Mouse (Mus musculus) cerebellum, postnatal 10 days (tissue): Measurements from ENCODE around the gene Ntn5.

Experiments used
- DNase-seq, 2 experiments: peaks; one replicate each; pipeline ENCODE4 v3.0.0; 2021; ENCODE audit warnings: mixed read lengths in 2 of 2

Ntn5 gene

GRCm38 (mm10) chr7:45730727-45731431 lies 47.1 kb downstream of the Ntn5 start:
- peak; percentile 70 to 75 for DNase-seq

- no peak for DNase-seq
Measured at GRCm38 (mm10) chr7:45733477-45733876, 49.7 kb downstream of the Ntn5 start.

DNA sequence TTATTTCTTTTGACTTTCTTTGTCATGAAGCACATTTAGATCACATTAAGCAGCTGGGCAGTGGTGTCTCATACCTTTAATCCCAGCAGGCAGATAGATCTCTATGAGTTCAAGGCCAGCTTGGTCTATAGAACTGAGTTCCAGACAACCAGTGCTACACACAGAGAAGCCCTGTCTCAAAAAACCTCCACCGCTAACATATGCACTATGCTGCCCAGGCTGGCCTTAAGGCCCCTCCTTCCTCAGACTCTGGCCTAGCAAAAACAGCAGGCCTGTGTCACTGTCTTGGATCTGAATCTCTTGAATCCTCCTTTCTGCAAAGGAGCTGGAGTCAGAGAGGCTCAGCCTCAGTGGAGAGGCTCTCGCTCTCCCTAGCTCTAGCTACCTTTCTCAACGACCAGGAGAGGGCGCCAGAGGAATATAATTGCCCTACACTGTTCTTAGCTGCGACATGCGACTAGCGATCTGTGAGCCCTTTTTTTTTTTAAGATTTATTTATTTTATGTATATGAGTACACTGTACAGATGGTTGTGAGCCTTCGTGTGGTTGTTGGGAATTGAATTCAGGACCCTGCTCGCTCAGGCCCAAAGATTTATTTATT lies 55.4 kb downstream of the Ntn5 start:
- peak; percentile 92 to 93 for DNase-seq

- no peak for DNase-seq
Measured at GRCm38 (mm10) chr7:45739820-45740219, 56.0 kb downstream of the Ntn5 start.

DNA sequence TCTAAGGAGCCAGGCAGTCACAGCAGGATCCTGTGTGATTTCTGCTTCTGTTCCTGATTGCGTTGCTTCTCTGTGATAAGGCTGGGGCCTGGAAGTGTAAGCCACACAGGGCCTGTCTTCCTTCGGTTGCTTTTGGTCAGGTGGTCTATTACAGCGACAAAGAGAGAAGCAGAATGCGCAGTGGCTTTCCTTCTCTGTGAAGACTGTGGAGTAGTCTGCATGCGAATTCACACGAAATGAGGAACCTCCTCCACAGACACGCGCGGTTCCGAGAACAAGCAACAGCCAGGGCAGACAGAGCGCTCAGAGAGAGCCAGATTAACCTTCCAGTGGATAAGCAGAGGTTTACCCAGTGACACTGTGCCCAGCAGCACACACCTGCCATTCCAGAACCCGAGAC lies 57.5 kb downstream of the Ntn5 start:
- DNase-seq = no peak

GRCm38 (mm10) chr7:45741777-45742176 lies 58.0 kb downstream of the Ntn5 start:
- no peak for DNase-seq

DNA sequence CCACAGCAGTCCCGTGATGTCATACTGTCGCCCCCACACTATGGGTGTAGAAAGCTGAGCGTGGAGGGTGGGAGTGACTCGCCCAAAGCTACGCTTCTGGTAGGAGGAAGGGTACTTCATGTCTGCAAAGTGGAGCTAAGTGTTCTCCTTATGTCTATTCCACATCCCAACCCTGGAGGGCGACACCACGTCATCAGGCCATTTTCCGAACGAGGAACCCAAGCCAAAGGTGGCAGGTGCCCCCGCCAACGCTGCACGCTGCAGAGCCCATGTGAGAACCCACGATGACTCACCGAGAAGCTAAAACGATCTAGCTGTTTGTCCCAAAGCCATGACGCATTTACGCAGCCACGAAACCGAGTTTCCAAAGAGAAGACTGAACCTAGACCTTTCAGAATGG lies 58.5 kb downstream of the Ntn5 start:
- peak; percentile 73 to 80 for DNase-seq
